Mouse (Mus musculus): ENCODE measurements around the gene L3mbtl3. TPM values are rescaled to one million over a fixed set of nuclear protein-coding genes. Genes with fewer than 3 reads are reported as not detected.

The L3mbtl3 gene
- total and polyA plus RNA-seq, 3 experiments, result 11.8 to 19.5 (median 18.0) TPM

GRCm38 (mm10) chr10:26333966-26334365 lies 41.8 kb downstream of the L3mbtl3 start:
- no peak for TF ChIP-seq UBTF (IDR thresholded peaks at IDR 0.05; ENCODE audit: low read depth, low read length)
- no peak for TF ChIP-seq PAX5 (IDR thresholded peaks at IDR 0.05; ENCODE audit: low read length)
- TF ChIP-seq ZMIZ1 (IDR thresholded peaks at IDR 0.05; ENCODE audit: low read depth, low read length), result no peak
- no peak for TF ChIP-seq IRF4 (IDR thresholded peaks at IDR 0.05; ENCODE audit: low read depth, low read length)
- no peak for TF ChIP-seq NRF1 (IDR thresholded peaks at IDR 0.05; ENCODE audit: low read depth, low read length)
- no peak for TF ChIP-seq CTCF (conservative IDR thresholded peaks at IDR 0.05 in 1 of 2, IDR thresholded peaks at IDR 0.05 in 1 of 2; ENCODE audit: low read depth in 2 of 2, low read length in 2 of 2)
- TF ChIP-seq NELFE (IDR thresholded peaks at IDR 0.05; ENCODE audit: low read depth, low read length), result no peak
- no peak for TF ChIP-seq POLR2AphosphoS2 (IDR thresholded peaks at IDR 0.05; ENCODE audit: low read depth, low read length)
- H3K27ac ChIP-seq (ENCODE audit: insufficient read depth, low read depth), result no peak overlapping the region
- in situ Hi-C loops (cut with MboI; ENCODE audit: low pct_ligation_motif_present, low pct_unique_long_range_greater_than_20kb, low sequenced_read_pairs), result no loop called here
- no peak overlapping the region for H3K4me3 ChIP-seq (replicated peaks in 1 of 3; ENCODE audit: low read depth in 2 of 3, low read length in 2 of 3, poor library complexity in 1 of 3)
- H3K79me2 ChIP-seq (replicated peaks; ENCODE audit: control insufficient read depth, extremely low read depth, insufficient read depth, poor library complexity, severe bottlenecking), result no peaks in the 10 kb centered on the region
- H3K27me3 ChIP-seq (replicated peaks), result no peaks in the 10 kb centered on the region
- no peak overlapping the region for H3K4me2 ChIP-seq (ENCODE audit: insufficient read depth, low read depth, poor library complexity, severe bottlenecking)
- no peaks in the 10 kb centered on the region for H3K9me3 ChIP-seq (replicated peaks; ENCODE audit: low read length)
- dilution Hi-C loops (cut with MboI; ENCODE audit: extremely low pct_ligation_motif_present, extremely low pct_unique_long_range_greater_than_20kb, low sequenced_read_pairs), result no loop called here
- no peak overlapping the region for H3K9ac ChIP-seq (ENCODE audit: insufficient read depth, low read depth)
- DNase-seq (ENCODE audit: extremely low read depth), result no peak
- peaks cover 0 to 7% of the 10 kb centered on the region in 2 experiments; a peak in 2 of 4 replicates for H3K4me1 ChIP-seq (ENCODE audit: control insufficient read depth in 1 of 2, insufficient read depth in 2 of 2)
- peaks cover 48 to 80% of the 10 kb centered on the region in 2 experiments for H3K36me3 ChIP-seq (replicated peaks in 1 of 2; ENCODE audit: control insufficient read depth in 1 of 2, insufficient read depth in 1 of 2, low read length in 1 of 2)

DNA sequence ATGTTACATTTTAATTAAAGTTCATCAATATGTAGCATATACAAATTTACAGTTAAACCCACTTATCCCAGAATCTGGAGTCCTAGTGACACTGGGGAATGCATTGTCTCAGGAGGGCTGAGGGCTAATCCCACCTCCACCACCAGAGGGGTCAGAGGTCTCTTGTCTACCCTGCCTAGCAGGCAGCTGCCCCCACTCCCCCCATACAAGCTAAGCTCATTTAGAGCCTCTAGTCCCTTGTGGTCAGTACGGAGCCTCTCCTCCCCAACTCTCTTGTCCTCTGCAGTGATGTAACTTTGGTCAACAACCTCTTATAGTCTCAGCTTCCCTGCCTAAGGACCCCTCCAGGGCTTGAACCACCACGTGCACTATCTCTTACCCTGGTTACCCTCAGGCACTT lies 43.0 kb downstream of the L3mbtl3 start:
- DNase-seq (ENCODE audit: extremely low read depth), result no peak
- H3K27ac ChIP-seq (ENCODE audit: insufficient read depth, low read depth), result no peak overlapping the region
- TF ChIP-seq ELF1 (IDR thresholded peaks at IDR 0.05; ENCODE audit: low read depth, low read length) (no peak), EP300 (IDR thresholded peaks at IDR 0.05; ENCODE audit: low read length) (no peak)
- no peak overlapping the region for H3K4me3 ChIP-seq (replicated peaks in 1 of 3; ENCODE audit: low read depth in 2 of 3, low read length in 2 of 3, poor library complexity in 1 of 3)
- H3K9me3 ChIP-seq (replicated peaks; ENCODE audit: low read length), result no peaks in the 10 kb centered on the region
- no peak overlapping the region for H3K9ac ChIP-seq (ENCODE audit: insufficient read depth, low read depth)
- in situ Hi-C loops (cut with MboI; ENCODE audit: low pct_ligation_motif_present, low pct_unique_long_range_greater_than_20kb, low sequenced_read_pairs), result no loop called here
- H3K27me3 ChIP-seq (replicated peaks), result no peaks in the 10 kb centered on the region
- H3K36me3 ChIP-seq (replicated peaks in 1 of 2; ENCODE audit: control insufficient read depth in 1 of 2, insufficient read depth in 1 of 2, low read length in 1 of 2), result peaks cover 37 to 74% of the 10 kb centered on the region in 2 experiments
- dilution Hi-C loops (cut with MboI; ENCODE audit: extremely low pct_ligation_motif_present, extremely low pct_unique_long_range_greater_than_20kb, low sequenced_read_pairs), result no loop called here
- no peak overlapping the region for H3K4me2 ChIP-seq (ENCODE audit: insufficient read depth, low read depth, poor library complexity, severe bottlenecking)
- H3K79me2 ChIP-seq (replicated peaks; ENCODE audit: control insufficient read depth, extremely low read depth, insufficient read depth, poor library complexity, severe bottlenecking), result no peaks in the 10 kb centered on the region
- H3K4me1 ChIP-seq (ENCODE audit: control insufficient read depth in 1 of 2, insufficient read depth in 2 of 2), result peaks cover 0 to 19% of the 10 kb centered on the region in 2 experiments; a peak in 2 of 4 replicates

DNA sequence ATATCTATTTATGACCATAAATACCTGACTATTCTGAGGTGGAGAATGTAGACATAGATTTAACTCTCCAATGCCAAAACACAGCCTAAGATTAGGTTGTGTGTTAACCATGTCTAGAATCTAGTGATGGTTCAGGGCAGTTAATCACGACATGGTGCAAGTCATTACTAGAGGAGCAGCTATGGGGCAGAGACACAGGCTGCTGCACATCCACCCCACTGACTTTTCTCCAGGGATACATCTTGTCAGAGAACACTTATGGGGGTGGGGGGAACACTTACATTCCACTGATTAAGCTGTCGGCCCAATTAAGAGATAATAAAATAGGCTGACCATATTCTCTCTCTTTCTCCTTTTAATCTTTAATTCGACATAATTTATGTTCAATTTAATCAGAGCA lies 46.9 kb downstream of the L3mbtl3 start:
- Histone ChIP-seq H3K4me1 (ENCODE audit: control insufficient read depth in 1 of 2, insufficient read depth in 2 of 2) (peaks cover 6 to 47% of the 10 kb centered on the region in 2 experiments), H3K4me3 (replicated peaks in 1 of 3; ENCODE audit: low read depth in 2 of 3, low read length in 2 of 3, poor library complexity in 1 of 3) (no peak overlapping the region), H3K4me2 (ENCODE audit: insufficient read depth, low read depth, poor library complexity, severe bottlenecking) (no peak overlapping the region), H3K9me3 (replicated peaks; ENCODE audit: low read length) (no peaks in the 10 kb centered on the region), H3K27me3 (replicated peaks) (no peaks in the 10 kb centered on the region), H3K36me3 (replicated peaks in 1 of 2; ENCODE audit: control insufficient read depth in 1 of 2, insufficient read depth in 1 of 2, low read length in 1 of 2) (peaks cover 18 to 47% of the 10 kb centered on the region in 2 experiments), H3K27ac (ENCODE audit: insufficient read depth, low read depth) (no peak overlapping the region), H3K9ac (ENCODE audit: insufficient read depth, low read depth) (no peak overlapping the region), H3K79me2 (replicated peaks; ENCODE audit: control insufficient read depth, extremely low read depth, insufficient read depth, poor library complexity, severe bottlenecking) (no peaks in the 10 kb centered on the region)
- DNase-seq (ENCODE audit: extremely low read depth), result peak; percentile 52
- TF ChIP-seq SIN3A (IDR thresholded peaks at IDR 0.05; ENCODE audit: low read length), result no peak
- peak; percentile 36; the same call in 1 of the 2 replicates for TF ChIP-seq IRF4 (IDR thresholded peaks at IDR 0.05; ENCODE audit: low read depth, low read length)
- no peak for TF ChIP-seq ELF1 (IDR thresholded peaks at IDR 0.05; ENCODE audit: low read depth, low read length)
- in situ Hi-C loops (cut with MboI; ENCODE audit: low pct_ligation_motif_present, low pct_unique_long_range_greater_than_20kb, low sequenced_read_pairs), result no loop called here
- dilution Hi-C loops (cut with MboI; ENCODE audit: extremely low pct_ligation_motif_present, extremely low pct_unique_long_range_greater_than_20kb, low sequenced_read_pairs), result no loop called here
